In the genomic region with DNA sequence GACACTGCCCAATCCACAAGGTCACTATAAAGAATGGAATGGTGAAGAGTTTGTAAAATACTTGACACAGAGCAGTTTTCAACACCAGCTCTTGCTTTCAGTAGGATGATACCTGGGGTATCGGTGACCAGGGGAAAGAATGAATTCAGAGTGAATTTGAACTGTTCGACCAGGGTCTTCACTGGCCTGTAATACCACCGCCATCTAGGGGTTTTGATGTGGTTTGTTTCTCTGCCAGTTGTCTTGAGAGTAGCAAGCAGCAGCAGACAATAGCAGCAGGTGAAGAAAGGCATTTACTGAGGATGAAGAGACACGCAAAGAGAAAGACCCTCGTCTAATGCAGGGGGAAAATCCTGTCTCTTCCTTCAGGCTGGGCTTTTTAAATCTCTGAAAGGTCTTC, we compare ENCODE assay signal across 20 mouse cellular contexts. TPM values are rescaled to one million over a fixed set of nuclear protein-coding genes. Genes with fewer than 3 reads are reported as not detected.
DNase-seq lines count a peak whose midpoint lies in the region; ATAC-seq and TF ChIP-seq lines count a peak whose summit lies in the region.
"Had no signal": no experiment of that assay in that cellular context is flagged by ENCODE, and none has a peak within 500 bp of the region (broad histone marks: within the 10 kb centered on the region; RNA-seq: fewer than 3 reads in every experiment).

No protein-coding gene starts in this region.

- no peak overlapping the region for H3K4me2 ChIP-seq in forebrain, postnatal 0 days (ENCODE audit: low read depth)
- H3K4me2 ChIP-seq in forebrain, embryonic 15.5 days (replicated peaks): no peak overlapping the region
- H3K4me2 ChIP-seq in neural tube, embryonic 15.5 days: no peak overlapping the region
- no peak overlapping the region for H3K4me2 ChIP-seq in stomach, postnatal 0 days (replicated peaks; ENCODE audit: low read depth)
- H3K4me2 ChIP-seq: embryonic facial prominence, embryonic 15.5 days; forebrain, embryonic 13.5 days; intestine, embryonic 15.5 days; liver, embryonic 15.5 days; stomach, embryonic 15.5 days had no signal

- no peak for ATAC-seq in forebrain, postnatal 0 days
- ATAC-seq in forebrain, embryonic 15.5 days (replicated peaks): no peak
- peak; percentile 61; the same call in 1 of the 2 replicates for ATAC-seq in neural tube, embryonic 15.5 days (ENCODE audit: low FRiP score)
- ATAC-seq in stomach, postnatal 0 days (ENCODE audit: low FRiP score, low TSS enrichment): no peak
- ATAC-seq: forebrain, embryonic 13.5 days; intestine, embryonic 15.5 days had no signal

- WGBS in forebrain, postnatal 0 days: 56% methylated on average over 5 of the region's 5 CpGs
- WGBS in forebrain, embryonic 15.5 days: 62% methylated on average over 5 of the region's 5 CpGs
- WGBS in neural tube, embryonic 15.5 days: 63% methylated on average over 5 of the region's 5 CpGs
- WGBS in stomach, postnatal 0 days: 70% methylated on average over 5 of the region's 5 CpGs

- no peak overlapping the region for H3K27ac ChIP-seq in forebrain, postnatal 0 days (ENCODE audit: low read depth, low read length)
- no peak overlapping the region for H3K27ac ChIP-seq in forebrain, embryonic 15.5 days (replicated peaks)
- no peak overlapping the region for H3K27ac ChIP-seq in layer of hippocampus, adult 2 months
- H3K27ac ChIP-seq in neural tube, embryonic 15.5 days (replicated peaks): no peak overlapping the region
- H3K27ac ChIP-seq in stomach, postnatal 0 days (replicated peaks): no peak overlapping the region
- H3K27ac ChIP-seq: embryonic facial prominence, embryonic 15.5 days; forebrain, embryonic 13.5 days; intestine, embryonic 15.5 days; liver, embryonic 15.5 days; macrophage; stomach, embryonic 15.5 days had no signal

- peak; percentile 30 for DNase-seq in forebrain, postnatal 0 days
- DNase-seq in layer of hippocampus, adult 2 months (ENCODE audit: low spot score in 2 of 2): no peak
- no peak for DNase-seq in layer of hippocampus, postnatal 14 days (ENCODE audit: low spot score in 2 of 2)
- no peak for DNase-seq in neural tube, embryonic 10.5 days (ENCODE audit: extremely low spot score, low spot score)
- no peak for DNase-seq in stomach, postnatal 0 days (ENCODE audit: low spot score)
- no peak for DNase-seq in left cerebral cortex, adult 11 months (ENCODE audit: low spot score)
- DNase-seq: adrenal gland, postnatal 36 days; cerebellum, postnatal 14 days; heart, postnatal 36 days; kidney, postnatal 25 days; spleen, adult 18-20 months; thymus, postnatal 14 days had no signal

- H3K9ac ChIP-seq in forebrain, postnatal 0 days: no peak overlapping the region
- H3K9ac ChIP-seq in forebrain, embryonic 15.5 days (replicated peaks): no peak overlapping the region
- no peak overlapping the region for H3K9ac ChIP-seq in neural tube, embryonic 15.5 days (replicated peaks)
- H3K9ac ChIP-seq in stomach, postnatal 0 days (ENCODE audit: low read length): no peak overlapping the region
- H3K9ac ChIP-seq: embryonic facial prominence, embryonic 15.5 days; forebrain, embryonic 13.5 days; intestine, embryonic 15.5 days; liver, embryonic 15.5 days; stomach, embryonic 15.5 days had no signal

- H3K36me3 ChIP-seq in forebrain, postnatal 0 days (ENCODE audit: insufficient read depth): no peaks in the 10 kb centered on the region
- H3K36me3 ChIP-seq in forebrain, embryonic 15.5 days: no peaks in the 10 kb centered on the region
- no peaks in the 10 kb centered on the region for H3K36me3 ChIP-seq in neural tube, embryonic 15.5 days
- H3K36me3 ChIP-seq in stomach, postnatal 0 days (ENCODE audit: control insufficient read depth, insufficient read depth, low read length): no peaks in the 10 kb centered on the region
- H3K36me3 ChIP-seq: embryonic facial prominence, embryonic 15.5 days; intestine, embryonic 15.5 days; liver, embryonic 15.5 days; stomach, embryonic 15.5 days had no signal

- no peaks in the 10 kb centered on the region for H3K27me3 ChIP-seq in forebrain, postnatal 0 days (ENCODE audit: insufficient read depth, low read length)
- no peaks in the 10 kb centered on the region for H3K27me3 ChIP-seq in forebrain, embryonic 15.5 days
- no peaks in the 10 kb centered on the region for H3K27me3 ChIP-seq in neural tube, embryonic 15.5 days (replicated peaks)
- no peaks in the 10 kb centered on the region for H3K27me3 ChIP-seq in stomach, postnatal 0 days (ENCODE audit: control insufficient read depth, insufficient read depth, low read length)
- H3K27me3 ChIP-seq: embryonic facial prominence, embryonic 15.5 days; forebrain, embryonic 13.5 days; intestine, embryonic 15.5 days; liver, embryonic 15.5 days; stomach, embryonic 15.5 days had no signal

- no peak for TF ChIP-seq EP300 in stomach, postnatal 0 days (optimal IDR thresholded peaks at IDR 0.05)

- H3K4me3 ChIP-seq in forebrain, postnatal 0 days (ENCODE audit: low read depth, low read length): no peak overlapping the region
- H3K4me3 ChIP-seq in forebrain, embryonic 15.5 days: no peak overlapping the region
- H3K4me3 ChIP-seq in layer of hippocampus, adult 2 months: no peak overlapping the region
- H3K4me3 ChIP-seq in neural tube, embryonic 15.5 days (replicated peaks): no peak overlapping the region
- no peak overlapping the region for H3K4me3 ChIP-seq in stomach, postnatal 0 days (ENCODE audit: low read depth, low read length)
- H3K4me3 ChIP-seq: embryonic facial prominence, embryonic 15.5 days; forebrain, embryonic 13.5 days; intestine, embryonic 15.5 days; liver, embryonic 15.5 days; stomach, embryonic 15.5 days had no signal

- no peaks in the 10 kb centered on the region for H3K4me1 ChIP-seq in forebrain, postnatal 0 days (ENCODE audit: insufficient read depth)
- H3K4me1 ChIP-seq in forebrain, embryonic 15.5 days: 0 out of 2 replicates have a peak, but pooled peaks cover 3% of the 10 kb centered on the region
- no peaks in the 10 kb centered on the region for H3K4me1 ChIP-seq in neural tube, embryonic 15.5 days
- no peaks in the 10 kb centered on the region for H3K4me1 ChIP-seq in stomach, postnatal 0 days (replicated peaks; ENCODE audit: control insufficient read depth, insufficient read depth)
- H3K4me1 ChIP-seq: embryonic facial prominence, embryonic 15.5 days; intestine, embryonic 15.5 days; liver, embryonic 15.5 days; stomach, embryonic 15.5 days had no signal

- peak; percentile 47 for TF ChIP-seq CTCF in forebrain, postnatal 0 days (IDR thresholded peaks at IDR 0.05; ENCODE audit: low read depth)
- TF ChIP-seq CTCF in layer of hippocampus, adult 2 months (conservative IDR thresholded peaks at IDR 0.05): peak; percentile 39; the same call in 1 of the 2 replicates
- TF ChIP-seq CTCF in stomach, postnatal 0 days (IDR thresholded peaks at IDR 0.05; ENCODE audit: low read depth): peak; percentile 36

- H3K9me3 ChIP-seq in forebrain, postnatal 0 days (ENCODE audit: low read length): no peaks in the 10 kb centered on the region
- H3K9me3 ChIP-seq in forebrain, embryonic 15.5 days: no peaks in the 10 kb centered on the region
- no peaks in the 10 kb centered on the region for H3K9me3 ChIP-seq in neural tube, embryonic 15.5 days (replicated peaks)
- H3K9me3 ChIP-seq in stomach, postnatal 0 days (ENCODE audit: control insufficient read depth, low read length): no peaks in the 10 kb centered on the region
- H3K9me3 ChIP-seq: embryonic facial prominence, embryonic 15.5 days; forebrain, embryonic 13.5 days; intestine, embryonic 15.5 days; liver, embryonic 15.5 days; stomach, embryonic 15.5 days had no signal

RNA-seq across cellular contexts. Expression of a gene that starts 48.1 kb away (rescaled TPM):
- total RNA-seq in forebrain, postnatal 0 days (2014; rRNA removed): 6.7 and 10.6 TPM in 2 replicates
- 5.3 and 6.3 TPM in 2 replicates for polyA plus RNA-seq in forebrain, postnatal 0 days (2015; fragmentation: Nextera tagmentation; extraction: Ambion mirVana)
- polyA plus RNA-seq in forebrain, embryonic 15.5 days (2015; fragmentation: Nextera tagmentation; extraction: Ambion mirVana): 5.9 and 7.8 TPM in 2 replicates
- total RNA-seq in layer of hippocampus, adult 2 months (2021): 10 to 100 TPM; 11.8 to 18.4 TPM
- total RNA-seq in layer of hippocampus, postnatal 14 days (2021): 10 to 100 TPM; 18.8 to 20.9 TPM
- polyA plus RNA-seq in neural tube, embryonic 15.5 days (2015; fragmentation: Nextera tagmentation; extraction: Ambion mirVana): 8.9 and 9.8 TPM in 2 replicates
- polyA plus RNA-seq in stomach, postnatal 0 days (2015; fragmentation: Nextera tagmentation; extraction: Ambion mirVana): 13.8 and 14.4 TPM in 2 replicates
